In genomic region chr8:84429492-84429891, GRCm38 (mm10) we compare ENCODE assay signal across 34 mouse cellular contexts. TPM values are rescaled to one million over a fixed set of nuclear protein-coding genes. Genes with fewer than 3 reads are reported as not detected.
DNase-seq lines count a peak whose midpoint lies in the region; ATAC-seq lines count a peak whose summit lies in the region.
"Had no signal": no experiment of that assay in that cellular context is flagged by ENCODE, and none has a peak within 500 bp of the region (broad histone marks: within the 10 kb centered on the region; RNA-seq: fewer than 3 reads in every experiment).

No protein-coding gene starts in this region.

- no peak overlapping the region for H3K4me2 ChIP-seq in midbrain, embryonic 11.5 days
- H3K4me2 ChIP-seq: embryonic facial prominence, embryonic 13.5 days; forebrain, embryonic 15.5 days; heart, embryonic 15.5 days; hindbrain, embryonic 12.5 days; intestine, embryonic 15.5 days; limb, embryonic 15.5 days; liver, embryonic 13.5 days; midbrain, embryonic 15.5 days; neural tube, embryonic 15.5 days; stomach, embryonic 15.5 days had no signal

- 42% methylated on average over 5 of the region's 5 CpGs for WGBS in midbrain, embryonic 10.5 days
- 28% methylated on average over 5 of the region's 5 CpGs for WGBS in midbrain, embryonic 11.5 days

- DNase-seq in frontal cortex, postnatal 14 days (ENCODE audit: low spot score in 2 of 2), result no peak
- no peak for DNase-seq in midbrain, embryonic 10.5 days (ENCODE audit: low spot score)
- no peak for DNase-seq in midbrain, embryonic 11.5 days (ENCODE audit: low spot score, missing footprints)
- peak; percentile 55 for DNase-seq in ES-CJ7 (ENCODE audit: low read depth, low spot score)
- peak; percentile 24 to 64 for DNase-seq in left cerebral cortex, postnatal 14 days (ENCODE audit: low spot score in 2 of 2)
- no peak for DNase-seq in thymus, adult 18-20 months
- DNase-seq: adrenal gland, adult 8-10 months; cerebellum, adult 11 months; cerebellum, postnatal 10 days; gastrocnemius, postnatal 14 days; kidney, adult 8-10 months; kidney, postnatal 4 days; liver, embryonic 13.5 days; lung, adult 18-20 months; retina, postnatal 1 day; thymus, adult 2 months; thymus, postnatal 36 days had no signal

- H3K27me3 ChIP-seq in midbrain, embryonic 10.5 days (ENCODE audit: low read depth, poor library complexity, severe bottlenecking), result no peaks in the 10 kb centered on the region
- H3K27me3 ChIP-seq in midbrain, embryonic 11.5 days (ENCODE audit: control insufficient read depth, insufficient read depth, low read length), result no peaks in the 10 kb centered on the region
- H3K27me3 ChIP-seq: embryonic facial prominence, embryonic 13.5 days; forebrain, embryonic 15.5 days; hindbrain, embryonic 12.5 days; intestine, embryonic 15.5 days; limb, embryonic 15.5 days; liver, embryonic 13.5 days; midbrain, embryonic 15.5 days; neural tube, embryonic 15.5 days; stomach, embryonic 15.5 days had no signal

- 0 out of 2 replicates have a peak overlapping the region, but pooled peaks have one; percentile 28 for H3K27ac ChIP-seq in midbrain, embryonic 10.5 days (replicated peaks)
- H3K27ac ChIP-seq in midbrain, embryonic 11.5 days (ENCODE audit: low read depth, low read length), result no peak overlapping the region
- H3K27ac ChIP-seq: embryonic facial prominence, embryonic 13.5 days; forebrain, embryonic 10.5 days; forebrain, embryonic 15.5 days; heart, embryonic 10.5 days; heart, embryonic 15.5 days; hindbrain, embryonic 12.5 days; hindbrain, postnatal 0 days; intestine, embryonic 15.5 days; kidney, postnatal 0 days; limb, embryonic 10.5 days; limb, embryonic 15.5 days; liver, embryonic 13.5 days; macrophage; midbrain, embryonic 15.5 days; neural tube, embryonic 15.5 days; stomach, embryonic 15.5 days had no signal

- H3K4me3 ChIP-seq in midbrain, embryonic 10.5 days, result no peak overlapping the region
- no peak overlapping the region for H3K4me3 ChIP-seq in midbrain, embryonic 11.5 days (ENCODE audit: low read depth, low read length)
- H3K4me3 ChIP-seq: embryonic facial prominence, embryonic 13.5 days; forebrain, embryonic 10.5 days; forebrain, embryonic 15.5 days; heart, embryonic 10.5 days; heart, embryonic 15.5 days; hindbrain, embryonic 12.5 days; intestine, embryonic 15.5 days; limb, embryonic 10.5 days; limb, embryonic 15.5 days; liver, embryonic 13.5 days; midbrain, embryonic 15.5 days; neural tube, embryonic 15.5 days; stomach, embryonic 15.5 days had no signal

- ATAC-seq in frontal cortex, adult (ENCODE audit: low TSS enrichment), result peak; percentile 84
- ATAC-seq in midbrain, embryonic 11.5 days (ENCODE audit: low FRiP score), result no peak
- ATAC-seq: forebrain, embryonic 15.5 days; hindbrain, postnatal 0 days; intestine, embryonic 15.5 days; lung, postnatal 0 days; midbrain, embryonic 15.5 days had no signal

- intact Hi-C loops in left cerebral cortex, postnatal 14 days (cut with DNase I), result no loop called here

- no peaks in the 10 kb centered on the region for H3K9me3 ChIP-seq in midbrain, embryonic 10.5 days (replicated peaks)
- no peaks in the 10 kb centered on the region for H3K9me3 ChIP-seq in midbrain, embryonic 11.5 days (ENCODE audit: control insufficient read depth, low read length)
- H3K9me3 ChIP-seq: embryonic facial prominence, embryonic 13.5 days; forebrain, embryonic 10.5 days; forebrain, embryonic 15.5 days; heart, embryonic 10.5 days; heart, embryonic 15.5 days; hindbrain, embryonic 12.5 days; intestine, embryonic 15.5 days; limb, embryonic 10.5 days; limb, embryonic 15.5 days; liver, embryonic 13.5 days; midbrain, embryonic 15.5 days; neural tube, embryonic 15.5 days; stomach, embryonic 15.5 days had no signal

- H3K4me1 ChIP-seq in midbrain, embryonic 10.5 days, result peaks cover 11% of the 10 kb centered on the region
- H3K4me1 ChIP-seq in midbrain, embryonic 11.5 days (ENCODE audit: control insufficient read depth, insufficient read depth, low read length), result 0 out of 2 replicates have a peak, but pooled peaks cover 2% of the 10 kb centered on the region
- H3K4me1 ChIP-seq: embryonic facial prominence, embryonic 13.5 days; forebrain, embryonic 15.5 days; heart, embryonic 15.5 days; intestine, embryonic 15.5 days; limb, embryonic 15.5 days; liver, embryonic 13.5 days; midbrain, embryonic 15.5 days; stomach, embryonic 15.5 days had no signal

- H3K36me3 ChIP-seq in midbrain, embryonic 10.5 days, result peaks cover 11% of the 10 kb centered on the region
- H3K36me3 ChIP-seq in midbrain, embryonic 11.5 days (ENCODE audit: control insufficient read depth, insufficient read depth, low read length), result no peaks in the 10 kb centered on the region
- H3K36me3 ChIP-seq: embryonic facial prominence, embryonic 13.5 days; forebrain, embryonic 15.5 days; heart, embryonic 10.5 days; heart, embryonic 15.5 days; hindbrain, embryonic 12.5 days; intestine, embryonic 15.5 days; limb, embryonic 10.5 days; limb, embryonic 15.5 days; liver, embryonic 13.5 days; midbrain, embryonic 15.5 days; stomach, embryonic 15.5 days had no signal

- no peak overlapping the region for H3K9ac ChIP-seq in midbrain, embryonic 11.5 days (ENCODE audit: low read length)
- H3K9ac ChIP-seq: embryonic facial prominence, embryonic 13.5 days; forebrain, embryonic 15.5 days; heart, embryonic 15.5 days; hindbrain, embryonic 12.5 days; intestine, embryonic 15.5 days; limb, embryonic 15.5 days; liver, embryonic 13.5 days; midbrain, embryonic 15.5 days; neural tube, embryonic 15.5 days; stomach, embryonic 15.5 days had no signal

RNA-seq across cellular contexts. Expression of gene Cacna1a, which starts 41.3 kb away (rescaled TPM):
- polyA plus RNA-seq in midbrain, embryonic 10.5 days (2016; fragmentation: Nextera tagmentation; extraction: Ambion mirVana), result 6.9 and 9.2 TPM in 2 replicates
- 6.3 TPM in 2 replicates for polyA plus RNA-seq in midbrain, embryonic 11.5 days (2014; fragmentation: Nextera tagmentation; extraction: Ambion mirVana)
- total RNA-seq in left cerebral cortex, postnatal 14 days (2021), result 100 to 1,000 TPM; 288 to 326 TPM

Comparison
In these comparisons a context has a peak if more than half of its experiments do, and no peak if none do; other contexts are left out.
1. DNase-seq: peak in ES-CJ7 (single experiment) and left cerebral cortex, postnatal 14 days (2 of 2); none in frontal cortex, postnatal 14 days (0 of 2), midbrain, embryonic 10.5 days (single experiment), midbrain, embryonic 11.5 days (single experiment) and thymus, adult 18-20 months (0 of 2).